Mouse (Mus musculus): ENCODE data around the gene Nid2.

Gene Nid2

GRCm38 (mm10) chr14:19858279-19858678 is 107.2 kb downstream of the Nid2 start:
- DNase-seq (ENCODE audit: low read depth, low spot score): no peak

- no peak for DNase-seq (ENCODE audit: low read depth, low spot score)
Observed at GRCm38 (mm10) chr14:19858808-19859776, 108.0 kb downstream of the Nid2 start.

GRCm38 (mm10) chr14:19860281-19860680 is 109.2 kb downstream of the Nid2 start:
- no peak for DNase-seq (ENCODE audit: low read depth, low spot score)

Measured in c-Kit-negative CD71-positive TER-119-positive erythroid progenitor cells, embryonic 14.5 days (primary cell).